Comparison of ENCODE assay signal across 9 mouse cellular contexts in genomic region chr11:115275954-115276353, GRCm38 (mm10). TPM values are rescaled to one million over a fixed set of nuclear protein-coding genes. Genes with fewer than 3 reads are reported as not detected.
A peak's percentile ranks its signal among the peaks of the same experiment; 100 is the strongest.
DNase-seq lines count a peak whose midpoint lies in the region; ATAC-seq and TF ChIP-seq lines count a peak whose summit lies in the region.
"Had no signal": no experiment of that assay in that cellular context is flagged by ENCODE, and none has a peak within 500 bp of the region (broad histone marks: within the 10 kb centered on the region; RNA-seq: fewer than 3 reads in every experiment).

No protein-coding gene starts in this region.

- H3K9ac ChIP-seq in liver, embryonic 12.5 days: peak overlapping the region; percentile 82
- H3K9ac ChIP-seq in stomach, postnatal 0 days (ENCODE audit: low read length): peak overlapping the region; percentile 69; the same call in 1 of the 2 replicates

- no peaks in the 10 kb centered on the region for H3K9me3 ChIP-seq in megakaryocyte, embryonic 14.5 days
- no peaks in the 10 kb centered on the region for H3K9me3 ChIP-seq in liver, embryonic 12.5 days (replicated peaks)
- H3K9me3 ChIP-seq in stomach, postnatal 0 days (ENCODE audit: control insufficient read depth, low read length): no peaks in the 10 kb centered on the region

- DNase-seq in cerebellum, adult 11-12 months: peak; percentile 61
- no peak for DNase-seq in cerebellum, postnatal 36 days
- no peak for DNase-seq in stomach, postnatal 0 days (ENCODE audit: low spot score)
- DNase-seq in cerebellum, adult 8-10 months: no peak
- DNase-seq in embryo, embryonic 10 days (ENCODE audit: low spot score): no peak
- DNase-seq: kidney, postnatal 4 days had no signal

- TF ChIP-seq EP300 in stomach, postnatal 0 days (optimal IDR thresholded peaks at IDR 0.05): no peak

- H3K4me2 ChIP-seq in liver, embryonic 12.5 days: peak overlapping the region; percentile 90
- H3K4me2 ChIP-seq in stomach, postnatal 0 days (replicated peaks; ENCODE audit: low read depth): peak overlapping the region; percentile 86

- no peaks in the 10 kb centered on the region for H3K27me3 ChIP-seq in megakaryocyte, embryonic 14.5 days (replicated peaks)
- no peaks in the 10 kb centered on the region for H3K27me3 ChIP-seq in liver, embryonic 12.5 days (replicated peaks)
- H3K27me3 ChIP-seq in stomach, postnatal 0 days (ENCODE audit: control insufficient read depth, insufficient read depth, low read length): no peaks in the 10 kb centered on the region

- no peak for TF ChIP-seq CTCF in stomach, postnatal 0 days (IDR thresholded peaks at IDR 0.05; ENCODE audit: low read depth)

- peak overlapping the region; percentile 95 for H3K4me3 ChIP-seq in megakaryocyte, embryonic 14.5 days (replicated peaks)
- H3K4me3 ChIP-seq in liver, embryonic 12.5 days: peak overlapping the region; percentile 68
- H3K4me3 ChIP-seq in stomach, postnatal 0 days (ENCODE audit: low read depth, low read length): peak overlapping the region; percentile 55; the same call in 1 of the 2 replicates

- H3K36me3 ChIP-seq in megakaryocyte, embryonic 14.5 days (replicated peaks; ENCODE audit: low read length): peaks cover 34% of the 10 kb centered on the region
- H3K36me3 ChIP-seq in liver, embryonic 12.5 days: 0 out of 2 replicates have a peak, but pooled peaks cover 9% of the 10 kb centered on the region
- no peaks in the 10 kb centered on the region for H3K36me3 ChIP-seq in stomach, postnatal 0 days (ENCODE audit: control insufficient read depth, insufficient read depth, low read length)

- 39% methylated on average over 3 of the region's 3 CpGs for WGBS in liver, embryonic 12.5 days (ENCODE audit: insufficient replicate concordance)
- WGBS in stomach, postnatal 0 days: 58% methylated on average over 3 of the region's 3 CpGs

- H3K4me1 ChIP-seq in megakaryocyte, embryonic 14.5 days: peaks cover 60% of the 10 kb centered on the region
- H3K4me1 ChIP-seq in liver, embryonic 12.5 days: peaks cover 69% of the 10 kb centered on the region
- H3K4me1 ChIP-seq in stomach, postnatal 0 days (replicated peaks; ENCODE audit: control insufficient read depth, insufficient read depth): peaks cover 3% of the 10 kb centered on the region; the same call in 1 of the 2 replicates

- ATAC-seq in megakaryocyte, adult 5-6 weeks (ENCODE audit: poor library complexity, severe bottlenecking): no peak
- ATAC-seq in liver, embryonic 12.5 days: no peak
- no peak for ATAC-seq in stomach, postnatal 0 days (ENCODE audit: low FRiP score, low TSS enrichment)

- H3K27ac ChIP-seq in liver, embryonic 12.5 days: no peak overlapping the region
- H3K27ac ChIP-seq in stomach, postnatal 0 days (replicated peaks): no peak overlapping the region

RNA-seq across cellular contexts. Expression of gene Fdxr, which starts 0.9 kb away (rescaled TPM):
- 21.8 and 28.5 TPM in 2 replicates for polyA plus RNA-seq in megakaryocyte, embryonic 14.5 days (2012; ENCODE audit: insufficient read depth, low replicate concordance)
- 4.4 and 5.6 TPM in 2 replicates for total RNA-seq in megakaryocyte, adult 5-6 weeks (2015)
- total RNA-seq in megakaryocyte, adult 5-6 weeks (2017): 9.9 and 14.3 TPM in 2 replicates
- 17.1 and 17.8 TPM in 2 replicates for polyA plus RNA-seq in liver, embryonic 12.5 days (2016; fragmentation: Nextera tagmentation; extraction: Ambion mirVana)
- polyA plus RNA-seq in stomach, postnatal 0 days (2015; fragmentation: Nextera tagmentation; extraction: Ambion mirVana): 6.7 and 7.3 TPM in 2 replicates

RNA-seq across cellular contexts. Expression of gene Grin2c, which starts 8.9 kb away (rescaled TPM):
- polyA plus RNA-seq in megakaryocyte, embryonic 14.5 days (2012; ENCODE audit: insufficient read depth, low replicate concordance): not detected in 2 replicates
- total RNA-seq in megakaryocyte, adult 5-6 weeks (2015): 0.05 TPM in 1 of 2 replicates, not detected in the other
- not detected in 2 replicates for total RNA-seq in megakaryocyte, adult 5-6 weeks (2017)
- polyA plus RNA-seq in liver, embryonic 12.5 days (2016; fragmentation: Nextera tagmentation; extraction: Ambion mirVana): 0.51 and 0.62 TPM in 2 replicates
- polyA plus RNA-seq in stomach, postnatal 0 days (2015; fragmentation: Nextera tagmentation; extraction: Ambion mirVana): not detected in 2 replicates

RNA-seq across cellular contexts. Expression of gene Fads6, which starts 21.5 kb away (rescaled TPM):
- polyA plus RNA-seq in megakaryocyte, embryonic 14.5 days (2012; ENCODE audit: insufficient read depth, low replicate concordance): 0.07 TPM in 1 of 2 replicates, not detected in the other
- 0.58 and 0.71 TPM in 2 replicates for total RNA-seq in megakaryocyte, adult 5-6 weeks (2015)
- 1.4 and 2.3 TPM in 2 replicates for total RNA-seq in megakaryocyte, adult 5-6 weeks (2017)
- 2.2 and 2.4 TPM in 2 replicates for polyA plus RNA-seq in liver, embryonic 12.5 days (2016; fragmentation: Nextera tagmentation; extraction: Ambion mirVana)
- 1.3 and 1.5 TPM in 2 replicates for polyA plus RNA-seq in stomach, postnatal 0 days (2015; fragmentation: Nextera tagmentation; extraction: Ambion mirVana)

RNA-seq across cellular contexts. Expression of gene Otop2, which starts 31.0 kb away (rescaled TPM):
- 0.11 TPM in 1 of 2 replicates, not detected in the other for polyA plus RNA-seq in megakaryocyte, embryonic 14.5 days (2012; ENCODE audit: insufficient read depth, low replicate concordance)
- not detected in 2 replicates for total RNA-seq in megakaryocyte, adult 5-6 weeks (2015)
- not detected in 2 replicates for total RNA-seq in megakaryocyte, adult 5-6 weeks (2017)
- polyA plus RNA-seq in liver, embryonic 12.5 days (2016; fragmentation: Nextera tagmentation; extraction: Ambion mirVana): not detected in 2 replicates
- polyA plus RNA-seq in stomach, postnatal 0 days (2015; fragmentation: Nextera tagmentation; extraction: Ambion mirVana): 4.2 and 4.7 TPM in 2 replicates

RNA-seq across cellular contexts. Expression of gene Ush1g, which starts 45.9 kb away (rescaled TPM):
- not detected in 2 replicates for polyA plus RNA-seq in megakaryocyte, embryonic 14.5 days (2012; ENCODE audit: insufficient read depth, low replicate concordance)
- not detected in 2 replicates for total RNA-seq in megakaryocyte, adult 5-6 weeks (2015)
- not detected in 2 replicates for total RNA-seq in megakaryocyte, adult 5-6 weeks (2017)
- polyA plus RNA-seq in liver, embryonic 12.5 days (2016; fragmentation: Nextera tagmentation; extraction: Ambion mirVana): 0.25 and 0.32 TPM in 2 replicates
- polyA plus RNA-seq in stomach, postnatal 0 days (2015; fragmentation: Nextera tagmentation; extraction: Ambion mirVana): 0.34 and 0.36 TPM in 2 replicates
